Mouse (Mus musculus) kidney, embryonic 16.5 days (tissue): Measurements from ENCODE around the gene Rimbp3. TPM values are rescaled to one million over a fixed set of nuclear protein-coding genes. Genes with fewer than 3 reads are reported as not detected.
"Not testable (repeated sequence)": the region's sequence is repeated elsewhere in the genome, so short reads cannot be mapped to it uniquely, and the experiment has no call there.

Experiments used
- ATAC-seq: fragments of 200-750 bp; cut with Nextera tagmentation; 2 replicates; pipeline ENCODE4 v1.8.0; 2017; ENCODE audit warnings: moderate TSS enrichment; ENCODE audit not compliant: low FRiP score, low TSS enrichment
- H3K27ac ChIP-seq: fragments of 300-500 bp; sonication (generic); 2 replicates; pipeline ENCODE4 v1.5.1; 2014; ENCODE audit warnings: low read length
- H3K27me3 ChIP-seq: fragments of 300-500 bp; sonication (generic); 2 replicates; pipeline ENCODE4 v1.6.1; 2014; ENCODE audit warnings: low read length, control low read depth, mixed read lengths; ENCODE audit not compliant: insufficient read depth
- H3K36me3 ChIP-seq: fragments of 300-500 bp; sonication (generic); 2 replicates; pipeline ENCODE4 v1.6.1; 2014; ENCODE audit warnings: low read length, control low read depth, mixed read lengths; ENCODE audit not compliant: insufficient read depth
- H3K4me1 ChIP-seq: fragments of 300-500 bp; sonication (generic); 2 replicates; pipeline ENCODE4 v1.6.1; 2014; ENCODE audit warnings: low read length, control low read depth, mixed read lengths; ENCODE audit not compliant: insufficient read depth
- H3K4me2 ChIP-seq: fragments of 300-500 bp; sonication (generic); replicated peaks from 2 replicates; pipeline ENCODE4 v1.6.1; 2014; ENCODE audit warnings: low read depth, low read length
- H3K4me3 ChIP-seq: fragments of 300-500 bp; sonication (generic); 2 replicates; pipeline ENCODE4 v1.5.1; 2014; ENCODE audit warnings: mild to moderate bottlenecking, low read length
- H3K9ac ChIP-seq: fragments of 300-500 bp; sonication (generic); replicated peaks from 2 replicates; pipeline ENCODE4 v1.6.1; 2014; ENCODE audit warnings: low read length
- H3K9me3 ChIP-seq: fragments of 300-500 bp; sonication (generic); 2 replicates; pipeline ENCODE4 v1.6.1; 2016; ENCODE audit warnings: low read length, control low read depth
- whole genome bisulfite sequencing: fragments of 180-500 bp; shearing (Covaris S2); extraction: QIAGEN DNeasy Blood & Tissue Kit; methylation state at CpG from one replicate; pipeline ENCODE4 v1.1.7; 2014; 5-methylcytosine and 5-hydroxymethylcytosine counted together
- polyA plus RNA-seq: library from polyadenylated mRNA; unstranded; fragments of >200 nt; fragmentation: Nextera tagmentation; extraction: Ambion mirVana; gene quantifications from 2 replicates; pipeline ENCODE4 v1.2.1, GENCODE M21; 2015

The Rimbp3 gene
- 0.36 and 0.51 TPM in 2 replicates for polyA plus RNA-seq

GRCm38 (mm10) chr16:17208389-17209361 lies at the start of gene Rimbp3:
Gene Rimbp3 (plus strand): TSS chr16:17208603.
- peaks cover 9% of the 10 kb centered on the region for H3K27me3 ChIP-seq
- H3K27ac ChIP-seq: 0 out of 2 replicates have a peak within 1 kb of the TSS, but pooled peaks have one; percentile 1
- no peaks in the 10 kb centered on the region for H3K9me3 ChIP-seq
- H3K36me3 ChIP-seq: no peaks in the 10 kb centered on the region
- peak within 1 kb of the TSS; percentile 99 for H3K4me2 ChIP-seq
- peak; percentile 87 for ATAC-seq
- H3K4me3 ChIP-seq: peak within 1 kb of the TSS; percentile 64
- under 1% methylated on average over 84 of the region's 85 CpGs for WGBS
- peaks cover 21% of the 10 kb centered on the region for H3K4me1 ChIP-seq
- H3K9ac ChIP-seq: peak within 1 kb of the TSS; percentile 72

- H3K4me3 ChIP-seq, H3K9ac ChIP-seq, H3K4me1 ChIP-seq, H3K4me2 ChIP-seq, H3K9me3 ChIP-seq, H3K27me3 ChIP-seq, ATAC-seq, H3K27ac ChIP-seq: not testable (repeated sequence)
- WGBS: 100% methylated on average over 1 of the region's 1 CpGs
- H3K36me3 ChIP-seq: peaks cover 18% of the 10 kb centered on the region
These were observed 42.9 kb upstream of the Rimbp3 start for GRCm38 (mm10) chr16:17165478-17165877.

GRCm38 (mm10) chr16:17167179-17167578 lies 41.2 kb upstream of the Rimbp3 start:
- ATAC-seq: no peak

GRCm38 (mm10) chr16:17168049-17168448 lies 40.4 kb upstream of the Rimbp3 start:
- Histone ChIP-seq H3K27ac (no peak overlapping the region), H3K27me3 (no peaks in the 10 kb centered on the region), H3K4me2 (no peak overlapping the region), H3K4me1 (no peaks in the 10 kb centered on the region), H3K36me3 (peaks cover 27% of the 10 kb centered on the region), H3K4me3 (no peak overlapping the region), H3K9ac (no peak overlapping the region), H3K9me3 (no peaks in the 10 kb centered on the region)
- 89% methylated on average over 5 of the region's 5 CpGs for WGBS
- no peak for ATAC-seq

More at GRCm38 (mm10) chr16:17167179-17167578, 41.2 kb upstream of the Rimbp3 start:
- H3K27me3 ChIP-seq: no peaks in the 10 kb centered on the region
- H3K9ac ChIP-seq: no peak overlapping the region
- H3K4me3 ChIP-seq: no peak overlapping the region
- H3K27ac ChIP-seq: no peak overlapping the region
- peaks cover 20% of the 10 kb centered on the region for H3K36me3 ChIP-seq
- H3K4me2 ChIP-seq: no peak overlapping the region
- H3K4me1 ChIP-seq: no peaks in the 10 kb centered on the region
- H3K9me3 ChIP-seq: no peaks in the 10 kb centered on the region

GRCm38 (mm10) chr16:17175765-17176164 lies 32.6 kb upstream of the Rimbp3 start:
- Histone ChIP-seq H3K4me1 (no peaks in the 10 kb centered on the region), H3K4me3 (no peak overlapping the region), H3K9me3 (no peaks in the 10 kb centered on the region), H3K27ac (no peak overlapping the region), H3K4me2 (no peak overlapping the region), H3K9ac (no peak overlapping the region), H3K36me3 (peaks cover 15% of the 10 kb centered on the region), H3K27me3 (no peaks in the 10 kb centered on the region)
- ATAC-seq: no peak
- 93% methylated on average over 2 of the region's 2 CpGs for WGBS

GRCm38 (mm10) chr16:17177623-17178170 lies 30.7 kb upstream of the Rimbp3 start:
- no peak overlapping the region for H3K4me2 ChIP-seq
- H3K4me3 ChIP-seq: no peak overlapping the region
- H3K9ac ChIP-seq: no peak overlapping the region
- ATAC-seq: no peak
- WGBS: 97% methylated on average over 1 of the region's 1 CpGs
- no peak overlapping the region for H3K27ac ChIP-seq
- H3K9me3 ChIP-seq: no peaks in the 10 kb centered on the region
- H3K36me3 ChIP-seq: peaks cover 9% of the 10 kb centered on the region
- H3K4me1 ChIP-seq: no peaks in the 10 kb centered on the region
- H3K27me3 ChIP-seq: no peaks in the 10 kb centered on the region

- no peak overlapping the region for H3K4me3 ChIP-seq
- ATAC-seq: no peak
- no peaks in the 10 kb centered on the region for H3K4me1 ChIP-seq
- H3K27me3 ChIP-seq: no peaks in the 10 kb centered on the region
- no peak overlapping the region for H3K27ac ChIP-seq
- H3K36me3 ChIP-seq: peaks cover 4% of the 10 kb centered on the region
- WGBS: 90% methylated on average over 3 of the region's 3 CpGs
- no peak overlapping the region for H3K4me2 ChIP-seq
- H3K9ac ChIP-seq: no peak overlapping the region
- no peaks in the 10 kb centered on the region for H3K9me3 ChIP-seq
These were observed 28.7 kb upstream of the Rimbp3 start for GRCm38 (mm10) chr16:17179706-17180105.

GRCm38 (mm10) chr16:17181382-17181781 lies 27.0 kb upstream of the Rimbp3 start:
- Histone ChIP-seq H3K27me3 (no peaks in the 10 kb centered on the region), H3K4me1 (no peaks in the 10 kb centered on the region), H3K27ac (no peak overlapping the region), H3K4me2 (no peak overlapping the region), H3K4me3 (no peak overlapping the region), H3K36me3 (peaks cover 18% of the 10 kb centered on the region), H3K9me3 (no peaks in the 10 kb centered on the region), H3K9ac (no peak overlapping the region)
- no peak for ATAC-seq
- 90% methylated on average over 4 of the region's 4 CpGs for WGBS

- H3K4me3 ChIP-seq: no peak overlapping the region
- H3K27ac ChIP-seq: no peak overlapping the region
- ATAC-seq: no peak
- H3K9me3 ChIP-seq: no peaks in the 10 kb centered on the region
- H3K36me3 ChIP-seq: peaks cover 18% of the 10 kb centered on the region
- H3K9ac ChIP-seq: no peak overlapping the region
- 64% methylated on average over 2 of the region's 2 CpGs for WGBS
- H3K4me2 ChIP-seq: no peak overlapping the region
- H3K4me1 ChIP-seq: no peaks in the 10 kb centered on the region
- H3K27me3 ChIP-seq: no peaks in the 10 kb centered on the region
These were observed 26.3 kb upstream of the Rimbp3 start for GRCm38 (mm10) chr16:17182136-17182535.

- ATAC-seq: no peak
- Histone ChIP-seq H3K4me2 (no peak overlapping the region), H3K9me3 (no peaks in the 10 kb centered on the region), H3K36me3 (peaks cover 18% of the 10 kb centered on the region), H3K4me1 (no peaks in the 10 kb centered on the region), H3K4me3 (no peak overlapping the region), H3K9ac (no peak overlapping the region), H3K27ac (no peak overlapping the region), H3K27me3 (no peaks in the 10 kb centered on the region)
- 82% methylated on average over 3 of the region's 3 CpGs for WGBS
These were observed 25.4 kb upstream of the Rimbp3 start for GRCm38 (mm10) chr16:17183003-17183402.
